Mouse (Mus musculus): Measurements from ENCODE around the gene Rps3. TPM values are rescaled to one million over a fixed set of nuclear protein-coding genes. Genes with fewer than 3 reads are reported as not detected.

Rps3 gene
- polyA plus RNA-seq, 1 experiment from 2014 or later: 408 TPM

DNA sequence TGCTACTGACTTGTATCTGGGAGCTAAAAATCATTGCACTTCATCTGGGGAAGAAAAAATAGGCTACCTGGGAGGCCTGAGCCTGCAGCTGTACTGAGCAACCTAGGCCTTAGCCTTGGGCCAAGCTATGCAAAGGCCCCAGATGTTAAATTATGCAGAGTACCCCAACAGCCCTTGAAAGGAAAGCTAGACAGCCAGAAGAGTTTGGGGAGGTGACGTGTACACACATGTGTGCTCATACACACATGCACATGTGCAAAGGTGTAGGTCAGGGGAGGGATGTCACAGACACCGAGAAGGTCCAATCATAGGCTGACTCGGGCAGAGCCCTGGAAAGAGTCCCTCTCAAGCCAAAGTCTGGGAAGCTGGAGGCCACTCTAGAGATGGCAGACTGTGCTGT lies 55.6 kb downstream of the Rps3 start:
- WGBS: 94% methylated on average over 3 of the region's 3 CpGs

More for the DNA sequence above, 55.6 kb downstream of the Rps3 start:
- no peak overlapping the region for H3K9ac ChIP-seq (replicated peaks; ENCODE audit: low read depth, low read length)
- H3K4me3 ChIP-seq (ENCODE audit: low read depth, low read length): no peak overlapping the region
- peaks cover 23% of the 10 kb centered on the region for H3K4me1 ChIP-seq (ENCODE audit: control insufficient read depth, insufficient read depth, low read length)
- no peaks in the 10 kb centered on the region for H3K9me3 ChIP-seq (ENCODE audit: control insufficient read depth, low read length)
- no peak overlapping the region for H3K27ac ChIP-seq (ENCODE audit: low read depth, low read length)
- H3K4me2 ChIP-seq (ENCODE audit: low read depth, low read length): no peak overlapping the region
- no peak for ATAC-seq (ENCODE audit: low read depth)
- no peaks in the 10 kb centered on the region for H3K36me3 ChIP-seq (ENCODE audit: control insufficient read depth, insufficient read depth, low read length)
- H3K27me3 ChIP-seq (ENCODE audit: control insufficient read depth, insufficient read depth, low read length): no peaks in the 10 kb centered on the region

Other genes with a start within 250 kb of the Rps3 start
- 0.92 and 2.2 TPM in 2 replicates for gene Mogat2, start 245.1 kb downstream of the Rps3 start, polyA plus RNA-seq (2014; fragmentation: Nextera tagmentation; extraction: Ambion mirVana)
- 118 and 140 TPM in 2 replicates for gene Map6, start 216.3 kb downstream of the Rps3 start, polyA plus RNA-seq (2014; fragmentation: Nextera tagmentation; extraction: Ambion mirVana)
- 38.7 and 139 TPM in 2 replicates for gene Serpinh1, start 130.5 kb downstream of the Rps3 start, polyA plus RNA-seq (2014; fragmentation: Nextera tagmentation; extraction: Ambion mirVana)
- 38.1 and 47.9 TPM in 2 replicates for gene Gdpd5, start 102.3 kb downstream of the Rps3 start, polyA plus RNA-seq (2014; fragmentation: Nextera tagmentation; extraction: Ambion mirVana)
- 2.4 and 4.8 TPM in 2 replicates for gene Klhl35, start 17.7 kb downstream of the Rps3 start, polyA plus RNA-seq (2014; fragmentation: Nextera tagmentation; extraction: Ambion mirVana)
- 9.9 and 11.5 TPM in 2 replicates for gene Arrb1, start 51.7 kb upstream of the Rps3 start, polyA plus RNA-seq (2014; fragmentation: Nextera tagmentation; extraction: Ambion mirVana)
- gene Tpbgl, start 143.4 kb upstream of the Rps3 start, polyA plus RNA-seq (2014; fragmentation: Nextera tagmentation; extraction: Ambion mirVana): 1.8 and 3.5 TPM in 2 replicates
- gene Slco2b1, start 227.6 kb upstream of the Rps3 start, polyA plus RNA-seq (2014; fragmentation: Nextera tagmentation; extraction: Ambion mirVana): 3.4 and 5.5 TPM in 2 replicates
- gene Olfr520, start 246.5 kb upstream of the Rps3 start, polyA plus RNA-seq (2014; fragmentation: Nextera tagmentation; extraction: Ambion mirVana): not detected in 2 replicates

All from neural tube, embryonic 14.5 days (tissue).